Mouse (Mus musculus) lung, postnatal 0 days (tissue): ENCODE results near the gene Cdv3.

ENCODE experiments used
- CTCF ChIP-seq: IDR thresholded peaks from 2 replicates; pipeline ENCODE4 v1.5.1; 2016; ENCODE audit warnings: antibody characterized with exemption, mild to moderate bottlenecking
- EP300 ChIP-seq: IDR thresholded peaks from 2 replicates; pipeline ENCODE4 v1.6.1; 2016; ENCODE audit warnings: antibody characterized with exemption, mild to moderate bottlenecking, control low read depth

- TF ChIP-seq CTCF: no peak
- TF ChIP-seq EP300: no peak
These were observed 20.0 kb upstream of the Cdv3 start for GRCm38 (mm10) chr9:103385600-103385999.
